Mouse (Mus musculus): ENCODE measurements around the gene Tchp. TPM values are rescaled to one million over a fixed set of nuclear protein-coding genes. Genes with fewer than 3 reads are reported as not detected.

Gene Tchp
- polyA plus RNA-seq (2014; fragmentation: Illumina TruSeq; extraction: RNeasy Lipid Tissue Mini Kit (QIAGEN cat#74804); ENCODE audit: low read depth, low replicate concordance), result 1.9 TPM

GRCm38 (mm10) chr5:114707265-114708068, at the start of gene Tchp:
Gene Tchp (plus strand): TSS chr5:114707760.

GRCm38 (mm10) chr5:114658255-114658654, 49.3 kb upstream of the Tchp start, which contains the start of gene Trpv4:
Gene Trpv4 (minus strand): TSS chr5:114658421.

GRCm38 (mm10) chr5:114690633-114691567, 16.7 kb upstream of the Tchp start, which contains the start of gene Gltp:
Gene Gltp (minus strand): TSS chr5:114690984.

Other genes with a start within 250 kb of the Tchp start
- gene Fam222a, start 139.7 kb upstream of the Tchp start, polyA plus RNA-seq (2014; fragmentation: Illumina TruSeq; extraction: RNeasy Lipid Tissue Mini Kit (QIAGEN cat#74804); ENCODE audit: low read depth, low replicate concordance), result 0.47 TPM
- gene Trpv4, start 49.3 kb upstream of the Tchp start, polyA plus RNA-seq (2014; fragmentation: Illumina TruSeq; extraction: RNeasy Lipid Tissue Mini Kit (QIAGEN cat#74804); ENCODE audit: low read depth, low replicate concordance), result not detected
- gene Gltp, start 16.8 kb upstream of the Tchp start, polyA plus RNA-seq (2014; fragmentation: Illumina TruSeq; extraction: RNeasy Lipid Tissue Mini Kit (QIAGEN cat#74804); ENCODE audit: low read depth, low replicate concordance), result 40.3 TPM
- gene Ankrd13a, start 66.9 kb downstream of the Tchp start, polyA plus RNA-seq (2014; fragmentation: Illumina TruSeq; extraction: RNeasy Lipid Tissue Mini Kit (QIAGEN cat#74804); ENCODE audit: low read depth, low replicate concordance), result 102 TPM
- 17.1 TPM for gene Git2, start 67.8 kb downstream of the Tchp start, polyA plus RNA-seq (2014; fragmentation: Illumina TruSeq; extraction: RNeasy Lipid Tissue Mini Kit (QIAGEN cat#74804); ENCODE audit: low read depth, low replicate concordance)
- gene 1500011B03Rik, start 115.7 kb downstream of the Tchp start, polyA plus RNA-seq (2014; fragmentation: Illumina TruSeq; extraction: RNeasy Lipid Tissue Mini Kit (QIAGEN cat#74804); ENCODE audit: low read depth, low replicate concordance), result 28.1 TPM
- gene 4930519G04Rik, start 145.9 kb downstream of the Tchp start, polyA plus RNA-seq (2014; fragmentation: Illumina TruSeq; extraction: RNeasy Lipid Tissue Mini Kit (QIAGEN cat#74804); ENCODE audit: low read depth, low replicate concordance), result not detected
- gene Gm9936, start 150.9 kb downstream of the Tchp start, polyA plus RNA-seq (2014; fragmentation: Illumina TruSeq; extraction: RNeasy Lipid Tissue Mini Kit (QIAGEN cat#74804); ENCODE audit: low read depth, low replicate concordance), result not detected
- 90.8 TPM for gene Oasl2, start 189.2 kb downstream of the Tchp start, polyA plus RNA-seq (2014; fragmentation: Illumina TruSeq; extraction: RNeasy Lipid Tissue Mini Kit (QIAGEN cat#74804); ENCODE audit: low read depth, low replicate concordance)
- gene Oasl1, start 215.5 kb downstream of the Tchp start, polyA plus RNA-seq (2014; fragmentation: Illumina TruSeq; extraction: RNeasy Lipid Tissue Mini Kit (QIAGEN cat#74804); ENCODE audit: low read depth, low replicate concordance), result 4.2 TPM
- gene 2210016L21Rik, start 234.4 kb downstream of the Tchp start, polyA plus RNA-seq (2014; fragmentation: Illumina TruSeq; extraction: RNeasy Lipid Tissue Mini Kit (QIAGEN cat#74804); ENCODE audit: low read depth, low replicate concordance), result 1.2 TPM

Data from sigmoid colon, adult 10 weeks (tissue).